Mouse (Mus musculus) MEL (cell line): ENCODE results near the gene Hist1h4n.

Source experiments
- CTCF ChIP-seq, 3 experiments: IDR thresholded peaks in 2 of 3; conservative IDR thresholded peaks in 1 of 3; 2 replicates each; pipeline ENCODE4 v1.5.1; 2011 to 2012; ENCODE audit warnings: low read length in 3 of 3, low read depth in 2 of 3, mild to moderate bottlenecking in 2 of 3, improper control_type of control experiment in 1 of 3, inconsistent platforms in 1 of 3, mixed read lengths in 1 of 3, moderate library complexity in 1 of 3; ENCODE audit not compliant: control insufficient read depth in 1 of 3, insufficient read depth in 1 of 3, poor library complexity in 1 of 3, severe bottlenecking in 1 of 3
- EP300 ChIP-seq, 2 experiments: IDR thresholded peaks; 2 replicates each; pipeline ENCODE4 v1.6.1; 2011; ENCODE audit warnings: improper control_type of control experiment in 2 of 2, low read length in 2 of 2, low read depth in 1 of 2, mild to moderate bottlenecking in 1 of 2
- POLR2A ChIP-seq, 2 experiments: IDR thresholded peaks; 2 replicates each; pipeline ENCODE4 v1.6.1; 2011 to 2012; ENCODE audit warnings: low read length in 2 of 2, mild to moderate bottlenecking in 2 of 2, control low read depth in 1 of 2, improper control_type of control experiment in 1 of 2, low read depth in 1 of 2, moderate library complexity in 1 of 2; ENCODE audit not compliant: control insufficient read depth in 1 of 2, insufficient read depth in 1 of 2, poor library complexity in 1 of 2
- POLR2AphosphoS5 ChIP-seq: IDR thresholded peaks from 2 replicates; pipeline ENCODE4 v1.6.1; 2012; ENCODE audit warnings: low read depth, borderline replicate concordance, mild to moderate bottlenecking, inconsistent platforms, low read length, moderate library complexity, mixed read lengths
- RCOR1 ChIP-seq: IDR thresholded peaks from 2 replicates; pipeline ENCODE4 v1.6.1; 2012; ENCODE audit warnings: low read depth, mild to moderate bottlenecking, inconsistent platforms, low read length, improper control_type of control experiment
- TAL1 ChIP-seq: IDR thresholded peaks from 2 replicates; pipeline ENCODE4 v1.6.1; 2012; ENCODE audit warnings: mild to moderate bottlenecking, inconsistent platforms, low read length, moderate library complexity, mixed read lengths
- USF2 ChIP-seq, 2 experiments: IDR thresholded peaks; 2 replicates each; pipeline ENCODE4 v1.6.1; 2011 to 2012; ENCODE audit warnings: improper control_type of control experiment in 2 of 2, low read length in 2 of 2, borderline replicate concordance in 1 of 2, inconsistent platforms in 1 of 2, low read depth in 1 of 2, mild to moderate bottlenecking in 1 of 2; ENCODE audit not compliant: insufficient read depth in 1 of 2
- ZC3H11A ChIP-seq: IDR thresholded peaks from 2 replicates; pipeline ENCODE4 v1.6.1; 2012; ENCODE audit warnings: low read depth, mild to moderate bottlenecking, inconsistent platforms, low read length, improper control_type of control experiment
- ZMIZ1 ChIP-seq: IDR thresholded peaks from 2 replicates; pipeline ENCODE4 v1.6.1; 2012; ENCODE audit warnings: low read depth, mild to moderate bottlenecking, inconsistent platforms, low read length, improper control_type of control experiment, moderate library complexity

- TF ChIP-seq CTCF (IDR thresholded peaks at IDR 0.05 in 2 of 3, conservative IDR thresholded peaks at IDR 0.05 in 1 of 3; ENCODE audit: control insufficient read depth in 1 of 3, insufficient read depth in 1 of 3, low read depth in 2 of 3, low read length in 3 of 3, poor library complexity in 1 of 3, severe bottlenecking in 1 of 3) (no peak), ZC3H11A (no peak), TAL1 (no peak), POLR2A (IDR thresholded peaks at IDR 0.05; ENCODE audit: control insufficient read depth in 1 of 2, insufficient read depth in 1 of 2, low read depth in 1 of 2, low read length in 2 of 2, poor library complexity in 1 of 2) (no peak), USF2 (IDR thresholded peaks at IDR 0.05; ENCODE audit: borderline replicate concordance in 1 of 2, insufficient read depth in 1 of 2, low read depth in 1 of 2, low read length in 2 of 2) (no peak), RCOR1 (no peak), POLR2AphosphoS5 (no peak), ZMIZ1 (no peak), EP300 (IDR thresholded peaks at IDR 0.05; ENCODE audit: low read depth in 1 of 2, low read length in 2 of 2) (no peak)
Measured at GRCm38 (mm10) chr13:21828511-21828910, 3.5 kb downstream of the Hist1h4n start.
